Mouse (Mus musculus): ENCODE data around the gene Srxn1. TPM values are rescaled to one million over a fixed set of nuclear protein-coding genes. Genes with fewer than 3 reads are reported as not detected.

The Srxn1 gene
- polyA plus RNA-seq (2017; shearing (Covaris generic)), result 2.7 TPM

GRCm38 (mm10) chr2:152105318-152106224 is at the start of gene Srxn1:
Gene Srxn1 (plus strand): TSS chr2:152105516.

DNA sequence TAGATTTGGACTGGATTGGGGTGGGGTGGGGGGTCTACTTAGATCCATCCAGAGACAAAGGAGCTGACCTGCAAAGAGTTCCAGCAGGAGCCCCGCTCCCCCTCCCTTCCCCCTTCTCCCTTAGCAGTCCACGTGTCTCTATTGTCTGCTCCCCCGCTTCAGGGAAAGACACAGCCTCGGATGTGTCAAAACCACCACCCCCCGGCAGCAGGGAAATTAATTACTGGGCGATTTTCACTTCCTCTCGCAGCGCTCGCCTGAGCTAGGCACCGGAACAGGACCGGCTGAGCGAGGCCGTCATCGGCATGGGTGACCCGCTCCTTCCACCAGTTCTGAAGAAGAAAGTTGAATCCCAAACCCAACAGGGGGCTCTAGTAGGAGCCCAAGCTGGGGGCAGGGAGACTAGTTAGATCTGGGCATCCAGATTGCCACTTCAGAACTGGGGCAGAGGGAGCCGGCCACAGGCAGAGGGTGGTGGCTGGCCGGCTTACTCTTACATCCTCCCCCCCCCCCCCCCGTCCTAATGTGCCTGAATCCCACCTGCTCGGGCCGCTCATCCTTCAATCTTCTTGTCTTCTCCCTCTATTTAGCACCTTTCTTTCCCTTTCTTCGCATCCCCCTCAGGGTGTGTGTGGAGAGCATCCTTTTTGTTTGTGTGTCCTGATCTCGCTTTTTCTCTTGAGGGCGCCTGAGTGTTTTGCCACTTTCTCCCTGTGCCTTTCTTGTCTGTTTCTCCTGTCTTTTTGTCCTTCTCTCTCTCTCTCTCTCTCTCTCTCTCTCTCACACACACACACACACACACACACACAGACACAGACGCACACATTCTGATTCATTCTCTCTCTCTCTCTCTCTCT is 24.4 kb upstream of the Srxn1 start, which contains the start of gene Scrt2:
Gene Scrt2 (plus strand): TSS at position 845 of the 857 bp plus-strand sequence.

DNA sequence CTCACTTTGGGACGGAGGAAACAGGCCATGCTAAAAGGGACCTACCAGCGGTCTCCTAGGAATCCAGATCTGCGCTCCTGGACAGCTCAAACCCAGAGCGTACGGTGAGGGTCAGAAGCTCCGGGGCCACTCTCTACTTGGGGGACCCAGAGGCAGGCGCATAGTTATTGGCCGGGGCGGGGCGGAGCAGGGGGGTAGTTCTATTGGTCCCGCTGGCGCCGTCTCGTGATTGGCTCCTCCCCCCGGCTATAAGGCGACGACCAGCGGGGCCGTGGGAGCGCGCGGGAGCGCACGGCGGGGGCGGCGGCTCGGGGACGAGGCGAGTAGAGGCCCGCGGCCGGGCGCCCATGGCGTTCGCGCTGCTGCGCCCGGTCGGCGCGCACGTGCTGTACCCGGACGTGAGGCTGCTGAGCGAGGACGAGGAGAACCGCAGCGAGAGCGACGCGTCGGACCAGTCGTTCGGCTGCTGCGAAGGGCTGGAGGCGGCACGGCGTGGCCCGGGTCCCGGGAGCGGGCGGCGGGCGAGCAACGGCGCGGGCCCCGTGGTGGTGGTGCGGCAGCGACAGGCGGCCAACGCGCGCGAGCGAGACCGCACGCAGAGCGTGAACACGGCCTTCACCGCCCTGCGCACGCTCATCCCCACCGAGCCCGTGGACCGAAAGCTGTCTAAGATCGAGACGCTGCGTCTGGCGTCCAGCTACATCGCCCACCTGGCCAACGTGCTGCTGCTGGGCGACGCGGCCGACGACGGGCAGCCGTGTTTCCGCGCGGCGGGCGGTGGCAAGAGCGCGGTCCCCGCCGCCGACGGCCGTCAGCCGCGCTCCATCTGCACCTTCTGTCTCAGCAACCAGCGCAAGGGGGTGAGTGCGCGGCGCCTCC is 38.2 kb downstream of the Srxn1 start, which contains the start of gene Tcf15:
Gene Tcf15 (plus strand): TSS at position 283 of the 879 bp plus-strand sequence.

Other genes starting within 250 kb of the Srxn1 start
- gene Angpt4, start 194.3 kb upstream of the Srxn1 start, polyA plus RNA-seq (2017; shearing (Covaris generic)), result 0.11 TPM
- gene Fam110a, start 125.3 kb upstream of the Srxn1 start, polyA plus RNA-seq (2017; shearing (Covaris generic)), result 25.0 TPM
- gene Slc52a3, start 109.0 kb upstream of the Srxn1 start, polyA plus RNA-seq (2017; shearing (Covaris generic)), result 10.0 TPM
- not detected for gene Scrt2, start 24.0 kb upstream of the Srxn1 start, polyA plus RNA-seq (2017; shearing (Covaris generic))
- gene Tcf15, start 38.0 kb downstream of the Srxn1 start, polyA plus RNA-seq (2017; shearing (Covaris generic)), result not detected
- gene Csnk2a1, start 121.3 kb downstream of the Srxn1 start, polyA plus RNA-seq (2017; shearing (Covaris generic)), result 58.1 TPM
- 29.9 TPM for gene Tbc1d20, start 188.3 kb downstream of the Srxn1 start, polyA plus RNA-seq (2017; shearing (Covaris generic))
- gene Rbck1, start 227.1 kb downstream of the Srxn1 start, polyA plus RNA-seq (2017; shearing (Covaris generic)), result 309 TPM
- 6.1 TPM for gene Trib3, start 238.5 kb downstream of the Srxn1 start, polyA plus RNA-seq (2017; shearing (Covaris generic))

All from CD4-positive, CD25-positive, alpha-beta regulatory T cell, adult 9 weeks (primary cell).